Mouse (Mus musculus) right cerebral cortex, postnatal 10 days (tissue): ENCODE results near the gene Tpte.
"Not testable (repeated sequence)": the region's sequence is repeated elsewhere in the genome, so short reads cannot be mapped to it uniquely, and the experiment has no call there.

Experiments used
- DNase-seq, 2 experiments: peaks; one replicate each; pipeline ENCODE4 v3.0.0; 2021; ENCODE audit warnings: low spot score in 2 of 2

Gene Tpte

GRCm38 (mm10) chr8:22282999-22283491 lies at the start of gene Tpte:
TSS of gene Tpte (plus strand) at chr8:22283441.
- DNase-seq = no peak

- no peak for DNase-seq
Observed at GRCm38 (mm10) chr8:22242986-22243385, 40.3 kb upstream of the Tpte start.

- DNase-seq = no peak
Observed at GRCm38 (mm10) chr8:22245663-22246062, 37.6 kb upstream of the Tpte start.

DNA sequence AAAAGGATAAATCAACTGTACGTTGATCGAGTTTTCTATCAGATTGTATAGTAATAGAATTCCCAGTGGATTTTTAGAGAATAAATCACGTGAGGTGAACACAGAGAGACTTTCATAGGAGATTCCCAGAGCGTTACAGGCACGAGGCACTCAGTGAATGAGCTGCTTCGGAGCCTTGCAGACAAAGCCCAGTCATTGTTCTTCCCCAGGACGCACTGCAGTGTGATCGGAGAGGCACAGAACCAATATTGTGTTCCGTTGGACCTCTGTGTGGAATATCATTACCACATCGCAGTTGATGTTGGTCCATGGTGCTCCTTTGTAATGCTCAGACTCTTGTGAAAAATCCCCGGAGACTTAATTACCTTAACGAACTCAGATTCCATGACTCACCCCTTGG lies 35.3 kb upstream of the Tpte start:
- DNase-seq = no peak

DNA sequence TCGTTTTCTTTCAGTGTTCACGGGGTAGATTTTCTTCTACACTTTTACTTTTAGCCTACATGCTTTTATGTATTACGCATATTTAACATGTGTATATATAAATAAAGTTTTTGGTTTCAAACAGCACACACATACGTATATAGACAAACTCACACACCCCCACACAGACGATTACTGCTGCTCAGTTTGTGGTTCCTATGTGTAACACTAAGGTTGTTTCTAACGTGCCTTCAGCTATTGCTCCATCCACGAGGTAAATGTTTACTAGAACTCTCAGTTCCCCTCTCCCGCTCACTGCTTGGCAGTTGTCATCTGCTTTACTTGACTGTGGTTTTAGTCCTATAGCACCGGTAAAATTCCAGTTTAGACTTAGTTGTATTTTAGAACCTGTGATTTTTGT lies 34.2 kb upstream of the Tpte start:
- no peak for DNase-seq

DNA sequence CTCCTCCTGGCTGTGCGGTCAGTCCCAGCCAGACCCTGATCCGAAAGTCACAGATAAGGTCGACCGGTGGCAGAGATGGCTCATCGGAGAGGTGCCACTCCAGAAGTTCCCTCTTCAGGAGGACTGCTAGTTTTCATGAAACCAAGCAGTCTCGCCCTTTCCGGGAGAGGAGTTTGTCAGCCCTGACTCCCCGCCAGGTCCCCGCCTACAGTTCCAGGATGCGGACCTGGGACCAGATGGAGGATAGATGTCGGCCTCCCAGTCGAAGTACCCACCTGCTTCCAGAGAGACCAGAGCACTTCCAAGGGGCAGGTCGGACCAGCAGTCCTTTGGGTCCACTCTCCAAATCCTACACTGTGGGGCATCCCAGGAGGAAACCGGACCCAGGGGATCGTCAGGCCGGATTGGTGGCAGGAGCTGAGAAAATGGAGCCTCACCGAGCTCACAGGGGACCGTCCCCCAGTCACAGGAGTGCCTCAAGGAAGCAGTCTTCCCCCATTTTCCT lies 24.2 kb upstream of the Tpte start:
- DNase-seq = no peak

DNA sequence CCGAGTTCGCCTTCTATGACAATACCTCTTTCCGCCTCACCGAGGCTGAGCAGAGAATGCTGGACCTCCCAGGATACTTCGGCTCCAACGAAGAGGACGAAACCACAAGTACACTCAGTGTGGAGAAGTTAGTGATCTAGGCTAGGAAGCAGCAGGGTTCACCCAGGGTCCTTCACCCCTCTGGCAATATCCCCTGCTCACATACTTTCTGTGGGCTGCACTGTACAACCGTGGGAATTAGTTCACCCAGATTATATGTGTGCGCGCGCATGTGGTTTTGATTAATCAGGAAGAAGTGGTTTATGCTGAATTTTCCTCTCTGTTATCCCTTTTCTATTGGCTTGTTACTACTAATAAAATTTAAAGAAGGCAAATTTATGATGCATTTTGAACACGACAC lies 23.7 kb upstream of the Tpte start:
- no peak for DNase-seq

- DNase-seq = no peak
Observed at GRCm38 (mm10) chr8:22260091-22260722, 23.0 kb upstream of the Tpte start.

DNA sequence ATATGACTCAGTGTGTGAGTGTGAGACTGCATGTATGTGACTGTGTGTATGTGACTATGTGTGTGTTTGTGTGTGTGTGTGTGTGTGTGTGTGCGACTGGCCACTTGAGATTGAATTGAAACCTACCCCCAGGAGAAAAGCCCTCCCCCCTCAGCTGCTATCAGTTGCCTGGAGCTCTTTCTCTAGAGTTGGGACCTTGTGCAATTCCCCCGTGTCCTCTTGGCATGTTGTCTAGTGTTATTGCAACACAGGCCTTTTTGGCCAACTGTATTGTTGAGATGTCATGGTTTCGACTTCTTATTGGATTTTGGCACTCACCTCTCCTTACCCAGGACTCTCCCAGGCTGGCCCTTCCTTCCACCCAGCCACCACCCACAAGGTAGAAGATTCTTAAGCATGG lies 21.0 kb upstream of the Tpte start:
- DNase-seq = no peak

DNA sequence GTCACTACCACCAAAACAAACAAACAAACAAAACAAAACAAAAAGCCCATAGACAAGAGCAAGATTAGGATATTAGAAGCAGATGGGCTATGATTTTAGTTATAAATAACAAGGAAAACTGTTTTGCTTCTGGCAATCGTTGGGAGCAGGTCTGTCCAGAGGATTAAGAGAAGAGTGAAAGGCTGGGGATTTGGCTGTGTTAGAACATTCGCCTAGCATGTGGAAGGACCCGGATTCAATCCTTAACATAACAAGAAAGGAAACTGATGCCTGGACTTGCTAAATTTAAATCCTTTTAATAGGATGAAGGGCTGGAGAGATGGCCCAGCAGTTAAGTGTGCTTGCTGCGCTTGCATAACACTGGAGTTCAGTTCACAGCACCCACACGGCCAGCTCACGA lies 18.9 kb upstream of the Tpte start:
- DNase-seq = no peak

GRCm38 (mm10) chr8:22264787-22265186 lies 18.5 kb upstream of the Tpte start:
- peak; percentile 34 to 37 for DNase-seq

DNA sequence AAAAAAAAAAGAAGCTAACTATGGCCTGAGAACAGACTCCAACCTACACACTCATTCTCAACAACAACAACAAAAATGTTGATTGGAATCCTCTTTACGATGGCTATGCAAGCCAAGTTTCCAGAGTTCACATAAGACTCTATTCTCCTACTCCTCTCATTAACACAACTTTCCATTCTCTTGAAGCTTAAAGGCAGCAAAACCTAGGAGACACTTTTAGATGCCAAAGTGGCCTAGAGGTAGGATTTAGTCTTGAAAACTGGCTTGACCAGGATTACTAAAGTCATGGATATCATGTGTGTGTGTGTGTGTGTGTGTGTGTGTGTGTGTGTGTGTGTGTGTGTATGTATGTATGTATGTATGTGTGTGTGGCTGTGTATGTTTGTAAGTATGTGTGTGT lies 18.0 kb upstream of the Tpte start:
- no peak for DNase-seq

GRCm38 (mm10) chr8:22266809-22267208 lies 16.4 kb upstream of the Tpte start:
- no peak for DNase-seq

DNA sequence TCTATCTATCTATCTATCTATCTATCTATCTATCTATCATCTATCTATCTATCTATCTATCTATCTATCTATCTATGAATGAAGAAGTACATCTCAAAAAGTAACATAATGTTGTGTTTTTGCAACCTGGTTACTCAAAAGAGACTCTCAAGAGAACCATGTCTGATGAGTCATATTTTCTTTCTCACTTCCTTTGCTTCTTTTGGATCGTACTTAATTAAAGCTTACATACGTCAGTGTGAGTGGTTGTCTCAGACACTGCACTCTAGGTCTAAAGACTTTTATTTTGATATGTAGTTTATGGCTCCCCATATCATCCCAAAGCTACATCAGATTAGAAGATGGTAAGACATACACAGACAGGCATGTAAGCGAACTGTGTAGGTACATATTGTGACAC lies 10.1 kb upstream of the Tpte start:
- no peak for DNase-seq

DNA sequence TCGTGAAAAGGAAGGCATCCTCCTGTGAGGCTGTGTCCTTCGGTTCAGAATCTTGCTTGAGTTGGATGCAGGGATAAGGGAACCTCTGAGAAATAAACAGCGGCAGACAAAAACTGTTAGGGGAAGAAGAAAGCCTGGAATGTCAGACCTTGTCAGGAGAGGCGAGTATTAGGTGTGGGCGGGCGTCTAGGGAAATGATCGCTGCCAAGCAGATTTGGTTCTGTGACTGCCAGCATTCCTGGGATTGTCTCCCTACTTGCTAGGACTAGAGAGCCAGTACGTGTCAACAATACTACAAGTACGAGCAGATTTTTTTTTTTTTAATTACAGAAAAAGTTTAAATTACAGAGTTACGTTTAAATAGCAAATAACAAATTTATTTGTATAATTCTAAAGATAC lies 8.6 kb upstream of the Tpte start:
- DNase-seq = no peak

- no peak for DNase-seq
Observed at GRCm38 (mm10) chr8:22302326-22302725, 19.1 kb downstream of the Tpte start.

- no peak for DNase-seq
Observed at GRCm38 (mm10) chr8:22302896-22303306, 19.7 kb downstream of the Tpte start.

DNA sequence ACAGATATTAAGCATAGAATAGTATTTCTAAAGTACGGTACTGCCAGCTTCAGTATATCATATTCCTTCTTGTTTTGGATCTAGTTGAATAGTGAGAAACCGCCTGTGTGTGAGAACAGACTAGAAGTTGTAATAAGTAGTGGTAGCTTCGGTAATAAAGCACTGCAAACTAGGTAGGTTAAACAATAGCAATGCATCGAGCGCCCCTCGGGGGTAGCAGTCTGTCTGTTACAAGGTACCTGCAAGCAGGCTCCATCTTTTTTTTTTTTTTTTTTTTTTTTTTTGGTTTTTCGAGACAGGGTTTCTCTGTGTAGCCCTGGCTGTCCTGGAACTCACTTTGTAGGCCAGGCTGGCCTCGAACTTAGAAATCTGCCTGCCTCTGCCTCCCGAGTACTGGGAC lies 20.8 kb downstream of the Tpte start:
- DNase-seq = not testable (repeated sequence)

- DNase-seq = no peak
Observed at GRCm38 (mm10) chr8:22306999-22307398, 23.8 kb downstream of the Tpte start.

DNA sequence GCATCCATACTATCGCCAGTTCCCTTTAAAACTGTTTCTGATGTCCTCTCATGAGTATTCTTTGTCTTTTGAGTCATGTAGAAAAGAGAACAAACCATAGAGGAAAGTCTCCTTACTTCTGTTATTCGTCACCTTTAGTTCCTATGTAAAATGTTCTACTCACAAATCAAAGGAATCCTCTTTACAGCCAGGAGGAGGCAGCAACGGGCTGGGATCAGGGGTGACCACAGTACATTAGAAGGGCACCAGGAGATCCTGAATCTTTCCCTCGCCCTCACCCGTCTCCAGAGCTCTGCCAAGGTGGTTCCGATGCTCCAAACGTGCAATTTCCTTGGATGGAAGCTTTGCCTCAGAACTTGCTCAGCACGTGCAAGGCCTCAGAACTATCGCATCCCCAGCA lies 28.2 kb downstream of the Tpte start:
- DNase-seq = no peak

- DNase-seq = no peak
Observed at GRCm38 (mm10) chr8:22335426-22335825, 52.2 kb downstream of the Tpte start.

DNA sequence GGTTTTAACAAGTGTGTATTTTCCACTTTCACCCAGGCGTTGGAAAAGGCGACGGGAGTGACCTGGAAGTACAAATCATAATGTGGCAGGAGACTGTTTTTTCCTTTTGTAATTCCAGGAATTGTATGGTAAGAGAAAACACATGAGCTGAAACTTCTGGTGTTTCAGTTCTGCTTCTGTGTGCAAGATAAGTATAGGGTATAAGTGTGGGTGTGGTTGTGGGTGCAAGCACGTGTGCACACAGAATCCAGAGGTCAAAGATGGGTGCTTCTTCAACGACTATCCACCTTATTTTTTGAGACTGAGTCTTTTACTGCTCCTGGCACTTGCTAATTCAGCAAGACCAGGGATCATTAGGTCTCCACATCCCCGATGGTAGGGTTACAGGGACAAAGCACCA lies 76.1 kb downstream of the Tpte start:
- DNase-seq = no peak

DNA sequence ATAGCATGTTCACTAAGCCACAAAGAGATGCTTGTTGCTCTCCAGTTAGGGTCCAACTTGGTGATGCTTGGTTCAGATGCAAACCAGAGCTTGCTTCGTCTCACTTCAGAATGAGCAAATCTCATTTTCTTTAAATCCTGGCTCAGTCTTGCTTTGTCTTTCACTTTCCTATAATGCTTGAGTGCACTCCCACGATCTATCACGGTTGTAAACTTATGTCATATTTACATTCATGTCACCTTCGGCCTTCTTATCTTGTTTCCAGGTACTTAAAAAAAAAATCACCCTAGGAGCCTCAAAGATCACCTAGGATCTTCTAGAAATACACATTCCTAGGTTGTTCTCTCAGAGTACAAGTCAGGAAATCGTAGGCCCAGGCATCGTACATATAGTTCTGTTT lies 76.6 kb downstream of the Tpte start:
- DNase-seq = no peak

- no peak for DNase-seq
Observed at GRCm38 (mm10) chr8:22376311-22376710, 93.1 kb downstream of the Tpte start.
